Mouse (Mus musculus) mouse embryonic stem cell (cell line): ENCODE data around the gene Nynrin.

Experiments used
- in situ Hi-C, 2 experiments: fragments of 300-500 bp; cut with MboI; formaldehyde crosslinking; loops; 1 replicate in 1 of 2; 3 replicates in 1 of 2; pipeline ENCODE4 v1.14.3; 2019 to 2020; ENCODE audit warnings: low sequenced_read_pairs in 2 of 2, low pct_unique_long_range_greater_than_20kb in 1 of 2, mixed read lengths in 1 of 2; ENCODE audit not compliant: unreplicated experiment in 1 of 2

Gene Nynrin

DNA sequence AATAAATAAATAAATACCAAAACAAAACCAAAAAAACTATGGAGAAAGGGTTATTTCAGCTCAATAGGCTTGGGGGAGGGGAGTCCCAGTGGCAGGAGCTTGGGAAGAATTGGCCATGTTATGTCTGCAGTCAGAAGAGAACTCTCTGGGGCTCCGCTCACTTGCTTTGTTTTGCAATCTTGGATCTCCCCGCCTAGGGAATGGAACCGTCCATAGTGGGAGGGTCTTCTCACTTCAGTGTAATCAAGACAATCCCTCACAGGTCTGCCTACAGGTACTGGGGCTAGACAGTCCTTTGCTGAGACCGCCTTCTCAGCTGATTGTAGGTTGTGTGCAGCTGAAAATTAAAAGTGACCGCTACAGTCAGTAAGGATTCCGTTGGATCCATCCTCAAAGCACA lies 15.7 kb downstream of the Nynrin start:
- in situ Hi-C loops: no loop called here

- in situ Hi-C loops: no loop called here
Observed at GRCm38 (mm10) chr14:55872039-55872438, 18.2 kb downstream of the Nynrin start.

DNA sequence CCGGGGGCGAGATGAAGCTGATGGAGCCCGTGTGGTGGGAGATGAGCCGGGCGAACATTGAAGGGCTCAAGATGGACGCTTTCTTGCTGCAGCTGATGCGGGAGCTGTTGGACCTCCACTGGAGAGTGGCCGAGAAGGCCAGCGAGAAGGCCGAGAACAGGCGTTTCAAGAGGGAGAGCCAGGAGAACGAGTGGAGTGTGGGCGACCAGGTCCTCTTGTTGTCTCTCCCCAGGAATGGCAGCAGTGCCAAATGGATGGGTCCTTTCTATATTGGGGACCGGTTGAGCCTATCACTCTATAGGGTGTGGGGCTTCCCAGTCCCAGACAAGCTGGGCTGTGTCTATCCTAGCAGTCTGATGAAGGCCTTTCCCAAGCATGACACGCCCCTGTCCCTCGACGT lies 18.7 kb downstream of the Nynrin start:
- in situ Hi-C loops: no loop called here

DNA sequence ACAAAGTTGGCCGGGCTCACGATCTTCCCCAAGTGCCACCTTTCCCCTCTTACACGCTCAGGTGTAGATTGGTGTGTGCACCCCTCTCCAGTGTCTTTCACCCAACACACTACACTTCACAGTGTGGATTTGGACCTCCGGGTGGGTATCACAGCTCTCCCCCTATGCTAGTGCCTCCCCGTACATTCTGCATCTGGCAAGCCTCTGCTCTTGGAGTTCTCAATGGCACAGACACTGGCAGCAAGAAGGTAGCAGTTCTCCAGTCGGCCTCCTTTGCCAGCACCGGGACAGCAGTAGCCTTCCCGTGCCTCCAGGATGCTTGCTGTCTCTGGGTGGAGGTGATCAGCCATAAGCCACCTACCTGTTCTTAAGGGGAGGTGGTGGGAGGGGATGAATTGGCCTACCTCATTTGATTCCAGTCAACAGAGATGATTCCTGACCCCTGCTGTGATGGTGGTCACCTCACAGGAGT lies 19.5 kb downstream of the Nynrin start:
- in situ Hi-C loops: no loop called here

- in situ Hi-C loops: no loop called here
Observed at GRCm38 (mm10) chr14:55873714-55874683, 20.2 kb downstream of the Nynrin start.

DNA sequence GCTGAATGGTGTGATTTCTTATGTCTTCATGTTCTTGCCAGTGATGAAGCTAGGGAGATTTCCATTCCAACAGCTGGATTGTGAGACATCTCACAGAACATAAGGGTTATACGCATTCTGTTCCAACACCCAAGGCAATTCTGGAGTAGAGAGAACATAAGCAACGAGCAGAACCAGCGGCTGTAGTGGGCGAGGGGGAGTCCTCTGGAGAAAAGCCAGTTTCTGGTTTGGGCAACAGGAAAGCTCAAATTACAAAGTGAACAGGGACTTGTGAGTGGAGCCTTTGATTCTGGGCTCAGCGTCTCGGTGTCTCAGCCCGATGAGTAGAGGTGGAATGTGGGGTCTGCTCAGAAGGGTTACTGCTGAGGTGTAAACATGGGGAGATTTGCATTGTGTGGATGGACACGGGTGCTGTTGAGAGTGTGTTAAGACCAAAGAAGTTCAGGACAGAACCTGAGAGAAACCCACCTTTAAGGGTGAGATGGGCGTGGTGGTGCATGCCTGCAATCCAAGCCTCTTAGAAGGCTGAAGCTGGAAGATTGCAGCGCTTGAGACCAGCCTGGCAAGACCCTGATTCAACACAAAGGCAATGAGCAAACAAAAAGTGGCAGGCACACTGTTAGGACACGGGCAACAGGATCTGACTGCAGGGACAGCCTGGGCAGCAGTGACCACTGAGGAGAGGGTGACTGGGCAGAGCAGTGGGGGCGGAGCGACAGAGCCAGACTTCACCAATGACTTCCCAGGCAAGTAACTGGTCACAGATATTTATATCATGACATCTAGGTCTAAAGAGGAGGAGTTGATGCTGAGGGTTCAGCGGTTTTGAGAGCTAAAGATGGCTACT lies 23.9 kb downstream of the Nynrin start:
- in situ Hi-C loops: loop anchor here in 1 of 2 experiments (5.0 kb wide), 1 partner anchor 35 kb away; no protein-coding TSS in a partner anchor

DNA sequence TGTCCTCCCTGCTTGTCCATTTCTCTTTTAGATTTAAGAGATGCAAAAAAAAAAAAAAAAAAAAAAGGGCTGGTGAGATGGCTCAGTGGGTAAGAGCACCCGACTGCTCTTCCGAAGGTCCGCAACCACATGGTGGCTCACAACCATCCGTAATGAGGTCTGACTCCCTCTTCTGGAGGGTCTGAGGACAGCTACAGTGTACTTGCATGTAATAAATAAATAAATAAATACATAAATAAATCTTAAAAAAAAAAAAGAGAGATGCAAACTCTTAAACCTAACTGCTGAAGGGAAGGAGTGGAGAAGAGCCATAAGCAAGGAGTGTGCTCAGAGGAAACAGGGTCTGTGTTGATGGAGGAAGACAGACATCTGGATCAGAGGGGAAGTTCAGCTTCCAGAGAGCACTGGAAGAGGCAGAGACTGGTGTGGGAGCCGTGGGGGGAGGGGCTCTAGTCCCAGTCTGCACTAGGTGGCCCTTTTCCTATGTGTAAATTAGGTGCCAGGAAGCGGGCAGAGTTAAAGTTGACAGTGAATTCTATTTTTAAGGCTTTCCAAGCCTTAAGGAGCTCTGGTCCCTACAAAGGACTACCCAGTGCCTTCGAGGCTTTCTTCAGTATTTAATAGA lies 24.6 kb downstream of the Nynrin start:
- in situ Hi-C loops: loop anchor here in 1 of 2 experiments (5.0 kb wide), 1 partner anchor 34 kb away; no protein-coding TSS in a partner anchor

DNA sequence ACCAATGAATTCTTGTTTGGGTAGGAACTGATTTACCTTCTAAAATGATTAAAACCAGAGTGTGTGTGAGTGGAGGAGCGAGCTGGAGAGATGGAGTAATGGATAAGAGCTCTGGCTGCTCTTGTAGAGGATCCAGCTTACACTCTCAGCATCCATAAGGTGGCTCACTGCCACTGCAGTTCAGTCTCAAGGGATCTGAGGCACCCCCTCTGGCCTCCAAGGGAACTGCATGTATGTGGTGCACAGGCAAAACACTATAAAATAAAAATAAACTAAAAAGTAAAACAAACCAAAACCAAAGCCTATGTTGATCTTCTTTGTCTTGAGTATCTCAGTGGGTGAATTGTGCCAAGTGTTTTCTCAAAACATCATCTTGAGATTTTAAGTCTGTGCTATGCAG lies 25.8 kb downstream of the Nynrin start:
- in situ Hi-C loops: loop anchor here in 1 of 2 experiments (5.0 kb wide), 1 partner anchor 33 kb away; no protein-coding TSS in a partner anchor

DNA sequence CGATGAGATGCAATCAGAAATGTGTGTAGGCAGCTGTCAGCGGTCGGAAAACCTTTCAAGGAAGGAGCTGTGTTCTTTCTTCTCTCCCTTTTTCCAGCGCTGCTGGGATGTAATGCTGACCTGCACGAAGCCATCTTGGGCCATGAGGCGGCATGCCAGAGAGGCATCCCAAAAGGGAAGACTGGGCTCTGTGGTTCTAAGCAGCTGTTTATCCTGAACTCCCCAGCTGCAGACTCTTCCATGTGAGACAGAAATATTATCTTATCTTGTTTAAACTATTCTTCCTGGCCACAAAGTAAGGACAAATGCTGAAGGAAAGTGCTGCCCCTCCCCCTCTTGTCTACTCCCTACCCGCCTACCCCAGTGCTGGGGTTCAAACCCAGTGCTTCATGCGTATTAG lies 27.2 kb downstream of the Nynrin start:
- in situ Hi-C loops: no loop called here

DNA sequence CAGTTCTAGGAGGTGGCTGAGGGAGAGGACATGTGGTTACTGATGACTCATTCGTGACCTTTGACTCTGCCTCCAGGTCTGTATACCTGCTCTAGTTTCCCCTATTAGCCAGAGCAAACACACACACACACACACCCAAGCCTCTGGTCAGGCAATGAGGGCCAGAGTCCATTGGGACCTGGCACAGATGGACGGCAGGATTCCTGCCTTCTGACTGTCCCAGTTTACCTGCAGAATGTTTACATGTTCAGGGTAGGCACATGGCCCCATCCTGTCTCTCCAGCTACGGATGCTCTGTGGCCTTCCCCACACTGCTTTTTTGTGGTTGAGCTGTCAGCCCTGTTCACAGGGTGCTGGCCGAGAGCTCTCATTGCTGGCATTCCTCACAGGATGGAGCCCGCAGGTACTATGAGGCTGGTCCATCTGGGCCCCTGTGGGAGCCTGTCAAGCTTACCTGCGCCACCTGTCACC lies 28.4 kb downstream of the Nynrin start:
- in situ Hi-C loops: no loop called here

- in situ Hi-C loops: no loop called here
Observed at GRCm38 (mm10) chr14:55883149-55883661, 29.4 kb downstream of the Nynrin start.

- in situ Hi-C loops: no loop called here
Observed at GRCm38 (mm10) chr14:55883663-55884062, 29.9 kb downstream of the Nynrin start.

- in situ Hi-C loops: no loop called here
Observed at GRCm38 (mm10) chr14:55884166-55884565, 30.4 kb downstream of the Nynrin start, which contains the start of gene Cbln3. Gene Cbln3 (minus strand): TSS chr14:55884392.

- in situ Hi-C loops: no loop called here
Observed at GRCm38 (mm10) chr14:55884713-55885113, 30.9 kb downstream of the Nynrin start, which contains the start of gene Khnyn. Gene Khnyn (plus strand): TSS chr14:55884947.

- in situ Hi-C loops: no loop called here
Observed at GRCm38 (mm10) chr14:55885114-55885790, 31.4 kb downstream of the Nynrin start.

DNA sequence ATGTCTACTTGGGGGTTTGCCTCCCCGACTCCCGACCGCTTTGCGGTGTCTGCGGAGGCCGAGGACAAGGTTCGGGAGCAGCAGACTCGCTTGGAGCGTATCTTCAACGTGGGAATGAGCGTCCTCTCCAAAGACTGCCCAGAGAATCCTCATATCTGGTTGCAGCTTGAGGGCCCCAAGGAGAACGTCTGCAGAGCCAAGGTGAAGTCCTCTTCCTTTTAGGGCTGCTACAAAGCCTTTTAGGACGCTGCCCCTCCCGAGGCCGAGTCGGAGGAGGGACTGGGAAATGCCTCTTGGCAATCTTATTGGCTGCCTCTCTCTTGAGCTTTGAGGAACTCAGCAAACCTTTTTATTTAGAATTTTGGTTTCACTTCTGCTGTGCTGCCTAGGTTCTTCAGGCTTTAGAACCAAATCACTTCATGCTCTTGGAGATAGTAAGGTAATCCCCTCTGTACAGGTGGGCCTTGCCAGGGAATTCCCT lies 32.0 kb downstream of the Nynrin start:
- in situ Hi-C loops: no loop called here

GRCm38 (mm10) chr14:55886571-55887382 lies 33.0 kb downstream of the Nynrin start:
- in situ Hi-C loops: no loop called here
